Mouse (Mus musculus) G1E (cell line): ENCODE results near the gene Tor1aip1.

Experiments
- CTCF ChIP-seq: IDR thresholded peaks from 2 replicates; pipeline ENCODE4 v1.5.1; 2012; ENCODE audit warnings: low read depth, low read length, inconsistent platforms, mixed read lengths
- GATA1 ChIP-seq: IDR thresholded peaks from 2 replicates; pipeline ENCODE4 v1.6.1; 2012; ENCODE audit warnings: borderline replicate concordance, low read length, inconsistent platforms, mixed read lengths
- TAL1 ChIP-seq: conservative IDR thresholded peaks from 2 replicates; pipeline ENCODE4 v1.6.1; 2012; ENCODE audit warnings: low read depth, low read length, inconsistent platforms, mixed read lengths

DNA sequence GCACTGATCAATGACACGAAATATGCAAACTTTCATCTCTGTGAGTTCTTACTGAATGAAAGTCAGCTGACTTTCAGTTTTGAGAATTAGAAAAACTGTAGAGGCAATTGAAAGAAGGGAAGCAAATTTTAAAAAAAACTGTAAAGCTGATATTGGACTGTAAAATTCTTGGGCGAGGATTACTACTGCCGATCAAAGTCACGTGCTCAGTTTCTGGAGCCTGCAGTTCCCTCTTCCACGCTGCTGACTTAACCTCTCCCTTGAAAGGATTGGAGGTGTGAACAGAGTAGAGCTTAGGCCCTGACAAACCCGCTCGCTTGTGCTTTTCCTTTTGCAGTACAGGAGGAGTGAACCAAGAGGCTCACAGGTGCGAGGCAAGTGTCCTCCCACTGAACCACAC lies 33.9 kb downstream of the Tor1aip1 start:
- no peak for TF ChIP-seq TAL1
- TF ChIP-seq CTCF = no peak
- TF ChIP-seq GATA1 = no peak
